Mouse (Mus musculus) urinary bladder, adult 2 months (tissue): Measurements from ENCODE around the gene Brd2. TPM values are rescaled to one million over a fixed set of nuclear protein-coding genes. Genes with fewer than 3 reads are reported as not detected.

ENCODE experiments used
- DNase-seq: peaks from one replicate; pipeline ENCODE4 v3.0.0; 2022; ENCODE audit warnings: low spot score
- polyA plus RNA-seq: library from polyadenylated mRNA; depleted of rRNA; stranded (reverse); fragments of >200 nt; gene quantifications from 2 replicates; pipeline ENCODE4 v1.2.3, GENCODE M21; 2012

The Brd2 gene
- polyA plus RNA-seq, 1 experiment: 135 TPM

- DNase-seq: no peak
Observed at GRCm38 (mm10) chr17:34114114-34114513, 8.3 kb downstream of the Brd2 start.

- no peak for DNase-seq
Observed at GRCm38 (mm10) chr17:34110309-34110708, 12.1 kb downstream of the Brd2 start.

GRCm38 (mm10) chr17:34109806-34110195 lies 12.6 kb downstream of the Brd2 start:
- no peak for DNase-seq

- DNase-seq: no peak
Observed at GRCm38 (mm10) chr17:34109038-34109805, 13.2 kb downstream of the Brd2 start.

DNA sequence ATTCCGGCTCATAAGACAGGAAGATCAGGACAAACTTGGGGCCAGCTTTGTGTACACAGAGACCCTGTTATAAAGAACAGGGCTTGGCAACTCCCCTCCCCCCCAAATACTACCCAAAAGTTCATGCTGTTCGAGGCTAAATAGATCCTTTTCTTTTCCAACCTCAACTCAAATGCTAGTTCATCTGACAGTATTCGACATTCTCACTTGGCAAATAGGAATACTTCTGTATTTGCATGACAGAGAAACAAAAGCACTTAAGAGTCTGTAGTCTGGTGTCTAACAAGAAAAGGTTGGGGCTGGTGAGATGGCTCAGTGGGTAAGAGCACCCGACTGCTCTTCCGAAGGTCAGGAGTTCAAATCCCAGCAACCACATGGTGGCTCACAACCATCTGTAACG lies 14.0 kb downstream of the Brd2 start:
- DNase-seq: no peak

DNA sequence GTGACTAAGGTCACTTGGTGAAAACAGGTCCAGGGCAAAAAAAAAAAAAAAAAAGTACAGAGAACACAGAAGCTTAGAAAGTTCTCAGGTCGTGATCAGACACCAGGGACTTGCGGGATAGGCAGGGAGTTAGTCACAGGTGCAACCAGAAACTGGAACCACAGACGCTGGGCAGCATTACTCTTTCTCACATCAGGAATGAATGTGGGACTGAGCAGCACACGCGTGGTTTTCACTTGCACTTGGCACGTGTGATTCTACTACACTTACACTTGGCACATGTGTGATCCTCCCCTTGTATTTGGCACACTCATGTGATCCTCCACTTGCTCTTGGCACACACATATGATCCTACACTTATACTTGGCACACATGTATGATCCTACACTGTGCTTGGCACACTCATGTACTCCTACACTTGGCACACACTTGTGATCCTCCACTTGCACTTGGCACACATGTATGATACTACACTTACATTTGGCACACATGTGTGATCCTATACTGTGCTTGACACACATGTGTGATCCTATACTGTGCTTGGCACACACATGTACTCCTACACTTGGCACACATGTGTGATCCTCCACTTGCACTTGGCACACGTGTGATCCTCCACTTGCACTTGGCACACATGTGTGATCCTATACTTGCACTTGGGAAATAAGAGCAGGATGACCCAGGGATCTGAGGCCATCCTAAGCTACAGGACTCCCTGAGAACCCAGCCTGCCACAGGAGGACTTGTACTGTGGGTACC lies 15.1 kb downstream of the Brd2 start:
- no peak for DNase-seq

DNA sequence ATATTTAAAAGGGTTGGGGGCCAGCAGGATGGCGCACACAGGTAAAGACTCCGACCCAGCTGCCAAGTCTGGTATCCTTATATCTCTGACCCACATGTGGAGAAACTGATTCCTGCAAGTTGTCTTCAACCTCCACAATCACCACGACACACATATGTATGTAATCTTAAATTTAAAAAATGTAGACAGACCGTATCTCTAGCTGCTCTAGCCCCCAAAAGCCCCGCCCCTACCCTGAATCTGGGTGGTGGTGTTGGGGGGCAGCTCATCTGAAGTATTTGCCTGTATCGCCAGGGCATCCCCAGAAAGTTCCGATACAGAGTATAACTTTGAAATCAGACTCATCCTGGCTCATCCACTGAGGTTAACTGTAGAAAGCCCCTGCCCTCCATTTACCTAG lies 15.9 kb downstream of the Brd2 start:
- no peak for DNase-seq

DNA sequence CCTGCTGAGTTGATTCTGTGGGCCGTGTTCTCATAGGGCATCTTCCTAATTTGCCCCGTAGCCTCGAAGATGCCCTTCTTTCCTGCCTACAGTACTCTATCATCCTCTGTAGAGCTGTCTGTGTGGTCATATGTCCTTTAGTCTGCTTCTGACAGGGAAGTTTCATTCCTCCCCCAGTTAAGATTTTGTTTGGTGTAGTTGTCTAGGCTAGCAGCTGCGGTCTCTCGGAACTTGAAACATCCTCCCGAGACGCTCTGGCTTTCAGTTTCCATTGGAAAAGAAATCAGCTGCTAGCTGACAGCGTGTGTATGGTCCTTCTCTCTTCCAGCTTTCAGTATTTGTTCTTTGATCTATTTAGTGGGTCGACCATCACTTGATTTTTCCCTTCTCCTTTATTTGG lies 17.6 kb downstream of the Brd2 start:
- DNase-seq: no peak

- DNase-seq: no peak
Observed at GRCm38 (mm10) chr17:34102831-34103230, 19.6 kb downstream of the Brd2 start.

GRCm38 (mm10) chr17:34101604-34102032 lies 20.8 kb downstream of the Brd2 start:
- DNase-seq: peak; percentile 89

- DNase-seq: no peak
Observed at GRCm38 (mm10) chr17:34101185-34101584, 21.2 kb downstream of the Brd2 start.

- DNase-seq: no peak
Observed at GRCm38 (mm10) chr17:34099531-34099930, 22.9 kb downstream of the Brd2 start.

- DNase-seq: no peak
Observed at GRCm38 (mm10) chr17:34098709-34099479, 23.5 kb downstream of the Brd2 start.

- DNase-seq: no peak
Observed at GRCm38 (mm10) chr17:34097272-34097671, 25.2 kb downstream of the Brd2 start.

GRCm38 (mm10) chr17:34096497-34097010 lies 25.9 kb downstream of the Brd2 start:
- DNase-seq: no peak

DNA sequence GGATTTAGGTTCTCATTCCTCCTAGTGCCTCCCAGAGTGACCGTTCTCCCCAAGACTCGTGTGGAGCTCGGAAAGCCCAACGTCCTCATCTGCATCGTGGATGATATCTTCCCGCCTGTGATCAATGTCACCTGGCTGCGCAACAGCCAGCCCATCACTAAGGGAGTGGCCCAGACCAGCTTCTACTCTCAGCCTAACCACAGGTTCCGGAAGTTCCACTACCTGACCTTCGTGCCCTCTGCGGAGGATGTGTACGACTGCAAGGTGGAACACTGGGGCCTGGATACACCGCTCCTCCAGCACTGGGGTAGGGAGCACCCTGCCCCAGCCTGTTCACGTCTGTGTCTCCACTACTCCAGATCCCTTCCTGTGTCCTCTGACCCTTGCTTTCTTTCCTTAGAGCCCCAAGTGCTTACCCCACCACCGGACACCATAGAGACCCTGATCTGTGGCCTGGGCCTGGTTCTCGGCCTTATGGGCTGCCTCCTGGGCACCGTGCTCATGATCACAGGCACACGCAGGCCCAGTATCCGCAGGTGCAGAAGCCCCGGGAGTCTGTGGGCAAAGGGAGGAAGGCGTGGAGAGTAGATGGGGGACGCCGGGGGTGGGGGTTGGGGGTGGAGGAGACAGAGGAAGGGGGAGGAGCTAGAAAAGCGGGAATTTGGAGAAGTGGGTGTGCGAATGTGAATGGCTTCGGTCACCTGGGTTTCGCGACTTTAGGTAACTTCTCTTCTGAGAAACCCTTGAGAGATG lies 28.0 kb downstream of the Brd2 start:
- DNase-seq: no peak

DNA sequence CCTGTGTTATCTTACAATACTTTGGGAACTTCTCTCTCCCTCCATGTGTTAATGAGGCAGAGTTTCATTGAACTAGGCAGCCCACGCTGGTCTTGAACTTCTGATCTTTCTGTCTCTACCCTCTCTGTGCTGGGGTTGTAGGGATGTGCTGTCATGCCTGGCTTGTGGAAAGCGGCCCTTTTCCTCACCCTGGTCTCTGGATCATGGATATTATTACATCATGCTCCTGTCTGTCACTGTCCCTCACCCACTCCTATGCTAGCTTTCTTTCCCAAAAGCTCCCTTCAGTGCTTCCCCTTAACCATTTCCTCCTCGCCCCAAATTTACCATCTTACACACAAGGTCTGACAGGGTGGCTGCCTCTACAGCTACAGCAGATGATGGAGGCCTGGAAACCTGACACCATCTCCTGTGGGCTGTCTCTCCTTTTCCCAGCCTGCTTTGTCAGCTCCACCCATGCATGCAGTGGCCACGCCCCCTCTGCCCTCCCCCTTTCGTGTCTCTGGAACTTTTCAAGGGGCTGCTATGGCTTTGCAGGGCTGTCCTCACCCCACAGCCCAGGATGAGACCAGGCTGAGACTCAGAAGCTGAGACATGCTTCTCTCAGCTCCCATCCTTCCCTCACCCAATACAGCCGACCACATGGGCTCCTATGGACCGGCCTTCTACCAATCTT lies 29.1 kb downstream of the Brd2 start:
- no peak for DNase-seq

GRCm38 (mm10) chr17:34092197-34092875 lies 30.1 kb downstream of the Brd2 start, which contains the start of gene H2-Oa:
TSS of gene H2-Oa (plus strand) at chr17:34092340.
- no peak for DNase-seq

- no peak for DNase-seq
Observed at GRCm38 (mm10) chr17:34090923-34091322, 31.5 kb downstream of the Brd2 start.

GRCm38 (mm10) chr17:34088124-34088523 lies 34.3 kb downstream of the Brd2 start:
- no peak for DNase-seq
